Comparison of ENCODE assay signal across 11 mouse cellular contexts in genomic region chr10:84055402-84056167, GRCm38 (mm10).
DNase-seq lines count a peak whose midpoint lies in the region; ATAC-seq lines count a peak whose summit lies in the region.
"Had no signal": no experiment of that assay in that cellular context is flagged by ENCODE, and none has a peak within 500 bp of the region (broad histone marks: within the 10 kb centered on the region; RNA-seq: fewer than 3 reads in every experiment).

No protein-coding gene starts in this region.

- H3K27me3 ChIP-seq in heart, embryonic 12.5 days (replicated peaks) = no peaks in the 10 kb centered on the region
- no peaks in the 10 kb centered on the region for H3K27me3 ChIP-seq in liver, embryonic 16.5 days (ENCODE audit: control insufficient read depth, insufficient read depth, low read depth, low read length)
- no peaks in the 10 kb centered on the region for H3K27me3 ChIP-seq in liver, embryonic 11.5 days (replicated peaks; ENCODE audit: control insufficient read depth, insufficient read depth, low read length)
- 0 out of 2 replicates have a peak, but pooled peaks cover 5% of the 10 kb centered on the region for H3K27me3 ChIP-seq in kidney, embryonic 15.5 days
- H3K27me3 ChIP-seq: liver, embryonic 15.5 days had no signal

- peaks cover 24% of the 10 kb centered on the region for H3K4me1 ChIP-seq in heart, embryonic 12.5 days (replicated peaks)
- no peaks in the 10 kb centered on the region; the same call in none of the 2 replicates for H3K4me1 ChIP-seq in liver, embryonic 16.5 days (ENCODE audit: control insufficient read depth, low read depth, low read length)
- H3K4me1 ChIP-seq in liver, embryonic 11.5 days (replicated peaks; ENCODE audit: control insufficient read depth, insufficient read depth, low read length) = peaks cover 3% of the 10 kb centered on the region; the same call in 1 of the 2 replicates
- H3K4me1 ChIP-seq in kidney, embryonic 15.5 days = peaks cover 25% of the 10 kb centered on the region

- no peaks in the 10 kb centered on the region for H3K36me3 ChIP-seq in heart, embryonic 12.5 days
- no peaks in the 10 kb centered on the region for H3K36me3 ChIP-seq in liver, embryonic 16.5 days (ENCODE audit: control insufficient read depth, insufficient read depth)
- no peaks in the 10 kb centered on the region for H3K36me3 ChIP-seq in liver, embryonic 11.5 days (ENCODE audit: control insufficient read depth, insufficient read depth, low read length)
- H3K36me3 ChIP-seq in kidney, embryonic 15.5 days = no peaks in the 10 kb centered on the region
- H3K36me3 ChIP-seq: liver, embryonic 15.5 days had no signal

- H3K27ac ChIP-seq in heart, embryonic 12.5 days (ENCODE audit: poor library complexity, severe bottlenecking) = no peak overlapping the region
- H3K27ac ChIP-seq in liver, embryonic 16.5 days (ENCODE audit: low read length) = no peak overlapping the region
- H3K27ac ChIP-seq in liver, embryonic 11.5 days (ENCODE audit: low read depth, low read length) = no peak overlapping the region; the same call in 1 of the 2 replicates
- peak overlapping the region; percentile 1; the same call in 1 of the 2 replicates for H3K27ac ChIP-seq in kidney, embryonic 15.5 days
- H3K27ac ChIP-seq: liver, embryonic 15.5 days had no signal

- peak; percentile 32 to 62 for DNase-seq in heart, adult 18-20 months
- DNase-seq in liver, embryonic 11.5 days (ENCODE audit: low spot score) = no peak
- DNase-seq in lung, postnatal 25 days (ENCODE audit: low spot score) = peak; percentile 58
- no peak for DNase-seq in urinary bladder, postnatal 4 days (ENCODE audit: low spot score in 2 of 2)
- DNase-seq: gastrocnemius, postnatal 36 days had no signal

- 61% methylated on average over 10 of the region's 10 CpGs for WGBS in heart, embryonic 12.5 days
- WGBS in liver, embryonic 16.5 days (ENCODE audit: insufficient replicate concordance) = 51% methylated on average over 10 of the region's 10 CpGs
- 68% methylated on average over 10 of the region's 10 CpGs for WGBS in liver, embryonic 11.5 days
- 69% methylated on average over 10 of the region's 10 CpGs for WGBS in kidney, embryonic 15.5 days

- H3K4me3 ChIP-seq in heart, embryonic 12.5 days = no peak overlapping the region
- no peak overlapping the region for H3K4me3 ChIP-seq in liver, embryonic 16.5 days (ENCODE audit: low read depth, low read length)
- no peak overlapping the region for H3K4me3 ChIP-seq in liver, embryonic 11.5 days (ENCODE audit: low read depth, low read length)
- no peak overlapping the region for H3K4me3 ChIP-seq in kidney, embryonic 15.5 days (replicated peaks)
- H3K4me3 ChIP-seq: liver, embryonic 15.5 days had no signal

- no peaks in the 10 kb centered on the region for H3K9me3 ChIP-seq in heart, embryonic 12.5 days (replicated peaks)
- H3K9me3 ChIP-seq in liver, embryonic 16.5 days (replicated peaks; ENCODE audit: control insufficient read depth, low read length) = no peaks in the 10 kb centered on the region
- H3K9me3 ChIP-seq in liver, embryonic 11.5 days (ENCODE audit: control insufficient read depth, low read length) = no peaks in the 10 kb centered on the region
- no peaks in the 10 kb centered on the region for H3K9me3 ChIP-seq in kidney, embryonic 15.5 days (replicated peaks)
- H3K9me3 ChIP-seq: liver, embryonic 15.5 days had no signal

- no peak overlapping the region for H3K9ac ChIP-seq in heart, embryonic 12.5 days
- no peak overlapping the region for H3K9ac ChIP-seq in liver, embryonic 16.5 days (ENCODE audit: low read depth, low read length)
- H3K9ac ChIP-seq in liver, embryonic 11.5 days (ENCODE audit: low read depth, low read length) = no peak overlapping the region
- no peak overlapping the region for H3K9ac ChIP-seq in kidney, embryonic 15.5 days
- H3K9ac ChIP-seq: liver, embryonic 15.5 days had no signal

- no peak overlapping the region for H3K4me2 ChIP-seq in heart, embryonic 12.5 days
- H3K4me2 ChIP-seq in liver, embryonic 16.5 days (ENCODE audit: low read depth, low read length) = no peak overlapping the region
- no peak overlapping the region for H3K4me2 ChIP-seq in liver, embryonic 11.5 days
- no peak overlapping the region for H3K4me2 ChIP-seq in kidney, embryonic 15.5 days
- H3K4me2 ChIP-seq: liver, embryonic 15.5 days had no signal

- no peak for ATAC-seq in heart, embryonic 12.5 days (ENCODE audit: insufficient number of reproducible peaks, low FRiP score)
- peak; percentile 51; the same call in 1 of the 2 replicates for ATAC-seq in liver, embryonic 16.5 days (ENCODE audit: low read depth)
- ATAC-seq in liver, embryonic 11.5 days (replicated peaks; ENCODE audit: low FRiP score) = no peak
- ATAC-seq in kidney, embryonic 15.5 days (replicated peaks; ENCODE audit: low FRiP score) = no peak
- ATAC-seq in frontal cortex, adult (ENCODE audit: low TSS enrichment) = no peak
- ATAC-seq: forebrain, embryonic 14.5 days had no signal

Comparison
In these comparisons a context has a peak if more than half of its experiments do, and no peak if none do; other contexts are left out.
1. DNase-seq: peak in heart, adult 18-20 months (2 of 2) and lung, postnatal 25 days (single experiment); none in liver, embryonic 11.5 days (single experiment) and urinary bladder, postnatal 4 days (0 of 2).